ENCODE assay signal across 12 mouse cellular contexts in the genomic region with DNA sequence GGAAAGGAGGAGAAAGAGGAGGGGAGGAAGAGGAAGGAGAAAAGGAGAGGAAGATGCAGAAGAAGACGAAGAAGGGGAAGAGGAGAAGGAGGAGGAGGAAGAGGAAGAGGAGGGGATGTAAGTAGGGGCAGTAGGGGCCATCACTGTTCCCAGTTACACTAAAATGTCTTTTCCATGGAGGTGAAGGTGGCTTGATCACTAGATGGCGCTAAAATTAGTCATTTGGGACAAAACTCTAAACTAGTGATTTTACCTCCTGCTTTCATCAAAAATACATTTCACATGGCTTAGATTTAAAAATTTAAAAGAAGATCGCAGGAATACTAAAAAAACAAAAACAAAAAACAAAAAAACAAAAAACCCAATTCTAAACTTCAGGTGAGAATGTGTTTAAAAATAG. TPM values are rescaled to one million over a fixed set of nuclear protein-coding genes. Genes with fewer than 3 reads are reported as not detected.
DNase-seq lines count a peak whose midpoint lies in the region; ATAC-seq and TF ChIP-seq lines count a peak whose summit lies in the region.
"Had no signal": no experiment of that assay in that cellular context is flagged by ENCODE, and none has a peak within 500 bp of the region (broad histone marks: within the 10 kb centered on the region; RNA-seq: fewer than 3 reads in every experiment).

No protein-coding gene starts in this region.

- H3K4me1 ChIP-seq in kidney, adult 2 months (ENCODE audit: control insufficient read depth, insufficient read depth, low read length): no peaks in the 10 kb centered on the region
- no peaks in the 10 kb centered on the region for H3K4me1 ChIP-seq in midbrain, postnatal 0 days (ENCODE audit: insufficient read depth, low read length)
- H3K4me1 ChIP-seq in midbrain, embryonic 16.5 days (ENCODE audit: control insufficient read depth, insufficient read depth, low read length): peaks cover 11% of the 10 kb centered on the region
- H3K4me1 ChIP-seq: liver, embryonic 15.5 days had no signal

- no peaks in the 10 kb centered on the region for H3K9me3 ChIP-seq in midbrain, postnatal 0 days (ENCODE audit: low read length)
- H3K9me3 ChIP-seq in midbrain, embryonic 16.5 days (replicated peaks; ENCODE audit: control insufficient read depth, low read length, poor library complexity, severe bottlenecking): no peaks in the 10 kb centered on the region
- H3K9me3 ChIP-seq: hindbrain, embryonic 15.5 days; liver, embryonic 15.5 days had no signal

- WGBS in kidney, adult 2 months: 38% methylated on average over 3 of the region's 3 CpGs
- WGBS in midbrain, postnatal 0 days: 36% methylated on average over 3 of the region's 3 CpGs
- WGBS in midbrain, embryonic 16.5 days: 51% methylated on average over 3 of the region's 3 CpGs

- H3K9ac ChIP-seq in midbrain, postnatal 0 days (replicated peaks; ENCODE audit: low read length, poor library complexity, severe bottlenecking): no peak overlapping the region
- H3K9ac ChIP-seq in midbrain, embryonic 16.5 days (ENCODE audit: low read depth, low read length): no peak overlapping the region
- H3K9ac ChIP-seq: hindbrain, embryonic 15.5 days; liver, embryonic 15.5 days had no signal

- H3K36me3 ChIP-seq in kidney, adult 2 months (ENCODE audit: control insufficient read depth, insufficient read depth, low read length): no peaks in the 10 kb centered on the region
- H3K36me3 ChIP-seq in midbrain, postnatal 0 days (ENCODE audit: insufficient read depth, low read length): no peaks in the 10 kb centered on the region
- no peaks in the 10 kb centered on the region for H3K36me3 ChIP-seq in midbrain, embryonic 16.5 days (ENCODE audit: control insufficient read depth, insufficient read depth, low read length)
- H3K36me3 ChIP-seq in splenic B cell, adult 2 months (ENCODE audit: control insufficient read depth, insufficient read depth, low read length, poor library complexity, severe bottlenecking): no peaks in the 10 kb centered on the region
- H3K36me3 ChIP-seq: hindbrain, embryonic 15.5 days; liver, embryonic 15.5 days had no signal

- no peak overlapping the region for H3K4me3 ChIP-seq in kidney, adult 2 months (ENCODE audit: insufficient read depth, low read depth, low read length)
- no peak overlapping the region for H3K4me3 ChIP-seq in midbrain, postnatal 0 days (ENCODE audit: low read depth, low read length)
- H3K4me3 ChIP-seq in midbrain, embryonic 16.5 days (ENCODE audit: low read depth, low read length): no peak overlapping the region
- H3K4me3 ChIP-seq: hindbrain, embryonic 15.5 days; liver, embryonic 15.5 days had no signal

- TF ChIP-seq CTCF in kidney, adult 2 months (conservative IDR thresholded peaks at IDR 0.05; ENCODE audit: insufficient read depth, insufficient read length, low read depth, low read length): peak; percentile 25; the same call in 1 of the 2 replicates
- peak; percentile 69 for TF ChIP-seq CTCF in midbrain, postnatal 0 days (IDR thresholded peaks at IDR 0.05)

- no peak overlapping the region for H3K27ac ChIP-seq in kidney, adult 2 months (ENCODE audit: insufficient read depth, low read depth, low read length)
- H3K27ac ChIP-seq in midbrain, postnatal 0 days (ENCODE audit: low read depth, low read length): no peak overlapping the region
- no peak overlapping the region for H3K27ac ChIP-seq in midbrain, embryonic 16.5 days (ENCODE audit: low read length)
- H3K27ac ChIP-seq: hindbrain, embryonic 15.5 days; liver, embryonic 15.5 days had no signal

- intact Hi-C loops in left cerebral cortex, postnatal 36 days (cut with DNase I): loop anchor here (5.0 kb wide), 2 partner anchors 34 to 194 kb away; no protein-coding TSS in a partner anchor

- no peaks in the 10 kb centered on the region for H3K27me3 ChIP-seq in kidney, adult 2 months (replicated peaks; ENCODE audit: control insufficient read depth, insufficient read depth, low read length)
- H3K27me3 ChIP-seq in midbrain, postnatal 0 days (ENCODE audit: insufficient read depth, low read length): no peaks in the 10 kb centered on the region
- H3K27me3 ChIP-seq in midbrain, embryonic 16.5 days (ENCODE audit: control insufficient read depth, insufficient read depth, low read depth, low read length): no peaks in the 10 kb centered on the region
- H3K27me3 ChIP-seq in splenic B cell, adult 2 months (ENCODE audit: control insufficient read depth, insufficient read depth, low read length, poor library complexity, severe bottlenecking): no peaks in the 10 kb centered on the region
- H3K27me3 ChIP-seq: hindbrain, embryonic 15.5 days; liver, embryonic 15.5 days had no signal

- TF ChIP-seq POLR2A in kidney, adult 2 months (IDR thresholded peaks at IDR 0.05; ENCODE audit: low read depth, low read length): no peak

- no peak for ATAC-seq in midbrain, postnatal 0 days (ENCODE audit: low FRiP score)
- ATAC-seq in midbrain, embryonic 16.5 days: no peak
- ATAC-seq: activated CD4-positive, CD25-positive, alpha-beta regulatory T cell, adult 4 months had no signal

- DNase-seq in cerebellum, postnatal 10 days: peak; percentile 50 to 77
- DNase-seq in cerebellum, adult 9-11 months: no peak
- peak; percentile 23 for DNase-seq in kidney, adult 2 months
- DNase-seq in kidney, adult 11 months: no peak
- peak; percentile 62 for DNase-seq in midbrain, postnatal 0 days (ENCODE audit: low spot score)
- peak; percentile 10 for DNase-seq in splenic B cell, adult 2 months (ENCODE audit: low read depth, low spot score)
- DNase-seq in left cerebral cortex, postnatal 36 days (ENCODE audit: low spot score in 2 of 2): no peak
- DNase-seq: cerebellum, adult 11-12 months had no signal

- no peak overlapping the region for H3K4me2 ChIP-seq in midbrain, postnatal 0 days (ENCODE audit: low read depth, low read length, poor library complexity, severe bottlenecking)
- H3K4me2 ChIP-seq in midbrain, embryonic 16.5 days (ENCODE audit: low read length): no peak overlapping the region
- H3K4me2 ChIP-seq: hindbrain, embryonic 15.5 days; liver, embryonic 15.5 days had no signal

RNA-seq across cellular contexts. Expression of gene Pheta1, which starts 44.8 kb away (rescaled TPM):
- 19.1 and 23.4 TPM in 2 replicates for polyA plus RNA-seq in kidney, adult 2 months (2012; rRNA removed)
- 46.1 and 49.7 TPM in 2 replicates for total RNA-seq in midbrain, postnatal 0 days (2014; rRNA removed)
- polyA plus RNA-seq in midbrain, postnatal 0 days (2015; fragmentation: Nextera tagmentation; extraction: Ambion mirVana): 29.8 and 33.1 TPM in 2 replicates
- polyA plus RNA-seq in midbrain, embryonic 16.5 days (2015; fragmentation: Nextera tagmentation; extraction: Ambion mirVana): 43.4 and 51.3 TPM in 2 replicates
- total RNA-seq in left cerebral cortex, postnatal 36 days (2021): 10 to 100 TPM in 1 of 2 experiments, 1 to 10 TPM in 1; 9.1 to 11.4 TPM

RNA-seq across cellular contexts. Expression of gene Sh2b3, which starts 56.1 kb away (rescaled TPM):
- polyA plus RNA-seq in kidney, adult 2 months (2012; rRNA removed): 19.7 and 20.8 TPM in 2 replicates
- total RNA-seq in midbrain, postnatal 0 days (2014; rRNA removed): 21.5 and 23.8 TPM in 2 replicates
- 5.9 and 6.4 TPM in 2 replicates for polyA plus RNA-seq in midbrain, postnatal 0 days (2015; fragmentation: Nextera tagmentation; extraction: Ambion mirVana)
- 6.1 and 6.7 TPM in 2 replicates for polyA plus RNA-seq in midbrain, embryonic 16.5 days (2015; fragmentation: Nextera tagmentation; extraction: Ambion mirVana)
- 10 to 100 TPM; 22.0 to 22.5 TPM for total RNA-seq in left cerebral cortex, postnatal 36 days (2021)

Comparison
In these comparisons a context has a peak if more than half of its experiments do, and no peak if none do; other contexts are left out.
1. DNase-seq: peak in cerebellum, postnatal 10 days (2 of 2), kidney, adult 2 months (single experiment), midbrain, postnatal 0 days (single experiment) and splenic B cell, adult 2 months (single experiment); none in cerebellum, adult 9-11 months (single experiment), kidney, adult 11 months (single experiment) and left cerebral cortex, postnatal 36 days (0 of 2).